Mouse (Mus musculus) heart, postnatal 14 days (tissue): Measurements from ENCODE around the gene Dync2h1. TPM values are rescaled to one million over a fixed set of nuclear protein-coding genes. Genes with fewer than 3 reads are reported as not detected.
"Not testable (repeated sequence)": the region's sequence is repeated elsewhere in the genome, so short reads cannot be mapped to it uniquely, and the experiment has no call there.

Experiments
- DNase-seq, 2 experiments: peaks; one replicate each; pipeline ENCODE4 v3.0.0; 2021 to 2022
- intact Hi-C: fragments of 180-260 bp; cut with DNase I; formaldehyde crosslinking; loops from one replicate; pipeline ENCODE4 v1.15.1; 2025
- total RNA-seq, 2 experiments: library from RNA; stranded (reverse); gene quantifications; 2 replicates each; pipeline ENCODE4 v1.2.3; 2021

Gene Dync2h1
- total RNA-seq, 2 experiments from 2014 or later = 3.8 TPM

DNA sequence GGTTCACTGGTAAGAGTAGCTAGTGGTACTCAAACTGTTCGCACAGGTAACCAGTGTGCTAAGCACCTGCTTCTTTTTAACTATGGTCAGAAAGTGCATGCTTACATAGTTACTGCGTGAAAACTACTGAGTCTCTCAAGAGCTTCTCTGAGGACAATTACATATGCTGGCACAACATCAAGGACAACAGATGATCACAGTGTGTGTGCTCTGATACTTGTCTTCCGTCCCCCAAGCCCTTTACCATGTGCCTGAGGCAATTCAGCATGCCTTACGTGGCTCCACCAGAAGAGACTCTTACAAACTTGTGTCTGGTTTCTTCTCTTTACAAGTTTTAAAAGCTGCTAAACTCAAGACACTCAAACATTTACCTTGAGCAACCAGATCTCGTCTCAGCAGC is 143.0 kb downstream of the Dync2h1 start:
- intact Hi-C loops = no loop called here
- no peak for DNase-seq

DNA sequence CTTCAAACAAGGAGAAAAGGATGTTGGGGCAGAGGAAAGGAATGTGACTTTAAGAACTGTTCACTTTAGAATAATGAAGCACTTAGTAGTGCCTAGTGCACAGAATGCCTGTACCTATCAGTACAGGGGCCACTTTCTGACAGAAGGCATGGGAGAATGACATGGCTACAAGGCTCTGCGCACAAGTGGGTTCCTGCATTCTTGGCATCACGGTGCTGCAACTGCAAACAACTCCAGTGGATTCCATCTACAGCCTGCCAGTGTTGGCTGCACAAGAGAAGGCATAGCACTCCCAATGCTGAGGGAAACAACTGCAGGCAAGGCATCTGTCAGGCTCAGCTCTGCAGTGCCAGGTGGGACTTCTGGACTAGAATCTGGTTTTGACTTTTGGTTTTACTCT is 151.7 kb downstream of the Dync2h1 start:
- intact Hi-C loops = no loop called here
- peak in 1 of 2 experiments; percentile 2 for DNase-seq

DNA sequence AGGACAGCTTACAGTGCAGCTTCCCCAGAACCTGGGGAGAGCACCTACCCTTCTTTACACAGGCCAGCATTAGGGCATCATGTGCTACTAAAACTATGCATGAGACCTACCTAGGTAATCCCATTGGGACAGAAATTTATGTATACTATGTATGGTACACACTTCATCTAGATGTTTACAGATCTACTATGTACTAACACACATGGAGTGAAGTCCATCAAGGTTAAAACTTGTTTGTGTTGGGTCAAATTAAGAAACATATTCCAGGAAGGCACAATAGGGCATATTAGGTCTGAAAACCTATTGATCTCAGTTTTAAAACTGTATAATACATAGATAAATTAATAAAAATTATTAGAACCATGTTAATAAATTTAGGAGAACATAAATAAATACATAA is 168.6 kb downstream of the Dync2h1 start:
- intact Hi-C loops = no loop called here
- no peak for DNase-seq

DNA sequence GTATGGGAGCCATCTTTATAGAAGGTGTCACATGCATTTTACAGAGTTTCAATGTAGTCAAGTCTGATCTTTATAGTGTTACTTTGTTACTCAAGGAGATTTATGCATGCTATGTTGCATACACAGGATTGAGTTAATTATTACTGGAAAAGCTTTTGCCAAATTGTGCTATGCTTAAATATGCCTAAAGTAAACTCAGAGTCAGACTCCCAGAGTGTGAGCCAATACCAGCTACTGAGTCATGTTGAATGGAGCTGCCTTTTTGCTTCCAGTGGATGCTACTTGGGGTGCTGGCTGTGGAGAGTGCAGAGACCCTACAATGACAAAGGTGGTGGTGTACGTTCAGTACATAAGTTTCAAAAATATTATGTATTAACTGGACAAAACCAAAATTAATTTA is 169.5 kb downstream of the Dync2h1 start:
- intact Hi-C loops = no loop called here
- DNase-seq = no peak

DNA sequence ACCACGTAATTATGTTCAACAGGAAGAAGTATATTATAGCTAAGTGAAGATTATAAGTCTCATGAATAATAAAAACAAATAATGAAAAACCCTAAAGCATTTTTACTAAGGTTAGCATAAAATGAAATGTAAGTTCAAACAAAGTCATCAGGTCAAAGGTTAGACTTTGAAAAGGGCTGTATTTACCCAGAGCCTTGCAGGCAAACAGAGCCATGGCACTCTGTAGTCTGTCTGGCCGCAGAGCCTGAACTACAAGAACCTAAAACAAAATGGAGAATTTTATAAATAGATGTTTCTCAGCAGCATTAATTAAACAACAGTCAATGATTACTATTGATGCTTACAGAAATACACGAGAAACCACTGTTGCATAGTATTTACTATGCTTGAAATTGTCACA is 174.5 kb downstream of the Dync2h1 start:
- no peak for DNase-seq
- intact Hi-C loops = no loop called here

DNA sequence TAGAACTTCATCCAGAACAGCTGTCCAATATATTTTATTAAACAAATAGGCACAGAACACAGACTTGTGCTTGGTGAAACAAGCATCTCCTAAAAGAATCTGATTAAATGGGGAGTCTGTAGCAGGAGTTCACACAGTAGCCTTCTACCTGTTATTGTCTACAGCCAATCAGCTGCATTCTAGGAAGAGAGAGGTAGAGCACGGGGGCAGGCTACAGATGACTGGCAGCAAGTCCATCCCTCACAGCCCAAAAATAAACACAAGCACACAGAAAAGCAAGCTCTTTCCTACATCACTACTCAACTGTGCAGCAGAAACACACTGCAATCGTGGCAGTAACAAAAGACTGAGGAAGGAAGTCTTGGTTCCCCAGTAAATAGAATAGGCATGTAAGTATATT is 189.4 kb downstream of the Dync2h1 start:
- DNase-seq = no peak
- intact Hi-C loops = no loop called here

DNA sequence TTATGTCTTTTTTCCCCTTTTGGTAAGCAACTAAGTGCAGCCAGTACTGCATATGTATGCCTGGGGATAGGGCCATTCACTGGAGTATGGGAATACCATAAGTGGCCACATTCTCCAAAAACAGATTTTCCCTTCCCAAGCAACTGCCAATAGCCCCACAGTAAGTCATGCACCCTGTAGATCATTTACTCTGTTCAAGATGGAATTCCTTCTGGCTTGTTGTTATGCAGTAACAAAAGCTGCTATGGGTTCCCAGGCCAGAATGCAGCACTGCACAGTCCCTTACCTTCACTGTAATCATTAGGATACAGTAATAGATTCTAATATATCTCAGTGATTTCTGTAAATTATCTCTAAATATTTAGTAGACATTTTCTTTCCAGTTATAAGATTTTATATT is 190.0 kb downstream of the Dync2h1 start:
- intact Hi-C loops = no loop called here
- DNase-seq = no peak

DNA sequence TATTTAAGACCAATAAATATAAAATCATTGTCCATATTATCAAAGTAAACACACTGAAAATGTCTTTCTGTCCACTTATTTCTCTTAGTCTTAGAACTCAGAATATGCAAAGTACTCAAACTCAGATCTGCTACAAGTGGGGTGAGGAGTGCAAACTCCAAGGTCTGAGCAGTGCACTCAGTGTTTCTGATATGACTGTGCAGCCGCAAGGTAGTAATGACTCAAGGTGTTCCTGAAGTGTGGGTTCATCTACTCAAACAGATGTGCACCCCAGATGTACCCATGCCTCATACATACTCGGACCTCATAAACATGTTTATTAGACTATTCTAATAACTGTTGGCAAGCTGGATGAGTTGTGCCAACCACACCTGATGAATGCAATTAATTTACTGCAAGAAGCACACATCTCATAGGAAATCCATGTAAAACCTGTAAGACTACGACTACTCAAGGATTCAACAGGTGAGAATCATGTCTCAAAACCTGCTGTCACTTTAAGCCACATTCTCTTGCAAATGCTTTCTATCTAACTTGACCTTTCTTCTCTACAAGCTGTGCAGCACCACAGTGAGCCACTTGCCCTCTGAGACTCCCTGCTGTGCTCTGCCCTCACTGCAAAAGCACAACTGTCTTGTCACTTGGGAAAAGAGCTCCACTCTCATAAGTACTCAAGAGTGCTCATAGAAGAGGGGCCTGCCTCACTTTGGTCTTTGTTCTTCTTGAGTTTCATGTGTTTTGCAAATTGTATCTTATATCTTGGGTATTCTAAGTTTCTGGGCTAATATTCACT is 195.2 kb downstream of the Dync2h1 start:
- DNase-seq = no peak
- intact Hi-C loops = no loop called here

DNA sequence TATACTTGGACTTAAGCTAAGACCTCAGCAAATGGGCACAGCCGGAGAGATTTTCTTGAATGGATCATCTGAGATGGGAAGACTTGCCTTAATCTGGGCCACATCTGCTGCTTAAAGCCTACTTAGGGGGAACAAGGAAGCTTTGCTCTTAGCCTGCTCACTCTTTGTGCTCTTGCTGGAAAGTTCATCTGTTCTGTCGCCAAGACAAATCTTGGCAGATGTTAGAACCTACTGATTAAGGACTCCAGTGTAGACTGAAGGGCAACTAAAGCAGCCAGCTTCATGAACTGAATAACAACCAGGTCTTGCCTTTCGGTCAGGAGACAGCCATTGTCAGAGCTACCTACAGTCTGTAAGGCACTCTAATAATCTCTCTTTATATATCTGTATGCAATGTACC is 198.1 kb downstream of the Dync2h1 start:
- intact Hi-C loops = no loop called here
- DNase-seq = no peak

DNA sequence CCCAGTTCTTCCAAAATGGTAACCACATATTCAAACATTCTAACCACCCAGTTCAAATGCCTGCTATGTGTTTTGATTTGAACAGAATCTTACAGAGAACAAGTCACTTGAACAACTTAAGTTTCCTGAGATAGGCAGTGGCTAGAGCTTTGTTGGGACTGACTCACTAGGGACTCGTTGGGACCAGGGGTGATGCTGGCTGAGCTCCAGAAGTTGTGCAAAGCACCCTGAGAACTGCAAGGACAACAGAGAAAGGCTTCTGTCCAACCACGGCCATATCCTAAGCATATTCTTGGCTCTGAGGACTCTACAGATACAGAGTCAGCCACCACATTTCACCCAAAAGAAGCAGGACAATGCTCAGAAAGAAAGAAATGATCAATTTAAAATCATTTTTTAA is 215.1 kb downstream of the Dync2h1 start:
- peak; percentile 4 to 7 for DNase-seq
- intact Hi-C loops = no loop called here

DNA sequence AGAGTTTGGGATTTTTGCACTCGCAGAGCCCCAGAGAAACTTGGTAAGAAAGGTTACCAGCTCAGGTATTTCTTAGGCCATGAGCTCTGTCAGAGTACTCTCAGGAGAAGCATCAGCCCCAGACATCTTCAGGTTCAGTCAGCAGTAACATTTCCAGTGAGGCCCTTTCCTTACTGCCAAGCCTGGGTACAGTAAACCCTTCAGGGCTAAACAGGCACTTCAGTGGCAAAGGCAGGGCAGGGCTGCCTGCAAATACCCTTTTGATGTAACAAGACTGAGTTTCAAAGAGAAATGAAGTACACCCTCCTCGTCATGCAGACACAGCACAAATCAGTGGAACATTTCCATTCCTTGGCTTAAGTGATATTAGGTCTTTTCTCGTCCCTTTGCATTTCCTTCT is 219.2 kb downstream of the Dync2h1 start:
- no peak for DNase-seq
- intact Hi-C loops = no loop called here

DNA sequence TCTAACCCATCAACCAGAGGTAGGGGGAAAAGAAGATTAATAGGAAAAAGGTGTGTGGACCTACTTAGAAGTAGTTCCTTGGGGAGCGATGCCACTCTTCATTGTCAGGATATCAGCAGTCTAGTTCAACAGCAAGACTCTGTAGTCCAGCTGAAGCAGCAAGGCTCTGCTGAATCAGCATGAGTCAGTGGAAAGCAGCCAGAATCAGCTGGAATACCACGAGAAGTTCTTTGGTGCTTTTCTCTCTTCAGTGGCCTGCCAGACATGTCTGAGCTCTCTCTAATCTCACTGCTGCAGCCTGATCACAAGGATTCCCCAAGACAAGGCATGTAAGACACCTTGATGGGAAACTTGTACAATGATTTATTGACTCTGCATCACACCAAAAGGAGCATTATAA is 225.9 kb downstream of the Dync2h1 start:
- DNase-seq = no peak
- intact Hi-C loops = no loop called here

DNA sequence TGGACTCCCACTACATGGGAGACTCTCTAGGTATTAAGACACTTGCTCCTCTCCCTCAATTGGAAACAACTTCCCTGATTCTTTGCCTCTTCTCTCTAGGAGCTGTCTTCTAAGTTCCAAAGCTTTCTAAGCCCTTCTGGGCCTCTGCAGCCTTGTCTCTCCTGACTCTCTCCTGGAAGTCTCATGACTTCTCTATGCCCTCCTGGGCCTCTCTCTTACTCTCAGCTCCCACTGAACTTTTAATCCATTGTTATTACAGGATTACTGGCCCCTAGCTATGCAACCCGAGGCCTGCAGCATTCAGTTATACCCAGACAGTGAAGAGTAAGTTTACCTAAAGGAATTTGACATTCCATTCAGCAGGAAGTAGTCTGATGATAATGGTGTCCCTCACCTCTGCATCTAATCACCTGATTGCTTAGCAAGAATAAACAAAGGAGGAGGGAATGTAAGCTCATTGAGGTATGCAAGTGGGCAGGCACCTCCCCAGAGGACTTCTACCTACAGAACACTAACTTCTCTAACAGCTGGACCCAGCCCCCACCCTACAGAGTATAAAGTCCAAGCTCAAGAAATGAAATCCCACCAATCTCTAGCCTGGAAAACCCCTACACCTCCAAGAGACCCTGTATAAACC is 256.7 kb downstream of the Dync2h1 start:
- intact Hi-C loops = no loop called here

DNA sequence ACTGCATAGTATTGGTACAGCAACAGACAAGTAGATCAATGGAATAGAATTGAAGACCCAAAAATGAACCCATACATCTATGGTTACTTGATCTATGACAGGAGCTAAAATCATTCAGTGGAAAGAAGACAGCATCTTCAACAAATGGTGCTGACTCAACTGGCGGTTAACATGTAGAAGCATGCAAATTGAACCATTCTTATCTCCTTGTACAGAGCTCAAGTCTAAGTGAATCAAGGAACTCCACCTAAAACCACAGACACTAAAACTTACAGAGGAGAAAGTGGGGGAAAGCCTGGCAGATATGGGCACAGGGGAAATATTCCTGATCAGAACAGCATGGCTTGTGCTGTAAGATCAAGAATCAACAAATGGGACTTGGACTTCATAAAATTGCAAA is 270.8 kb downstream of the Dync2h1 start:
- DNase-seq = no peak
- intact Hi-C loops = no loop called here

More for the DNA sequence above, 256.7 kb downstream of the Dync2h1 start:
- no peak for DNase-seq

DNA sequence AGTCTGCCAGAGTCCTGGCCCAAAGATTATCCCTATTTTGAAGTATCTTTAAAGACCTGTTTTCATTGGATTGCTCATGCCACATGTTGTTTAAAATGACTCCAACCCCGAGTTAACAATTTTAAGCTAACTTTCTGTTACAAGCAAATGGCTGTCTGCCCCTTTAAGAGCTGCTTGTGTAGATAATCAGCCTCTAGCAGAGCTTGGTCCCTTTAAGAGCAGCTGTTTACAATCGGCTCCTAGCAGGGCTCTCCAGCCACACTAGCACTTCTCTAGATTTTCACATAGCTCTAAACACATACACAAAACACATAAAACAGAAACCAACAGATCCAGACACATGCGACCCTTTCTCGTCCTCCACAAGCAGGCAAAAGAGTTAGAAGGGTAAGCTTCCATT is 273.7 kb downstream of the Dync2h1 start:
- DNase-seq, intact Hi-C loops: not testable (repeated sequence)

DNA sequence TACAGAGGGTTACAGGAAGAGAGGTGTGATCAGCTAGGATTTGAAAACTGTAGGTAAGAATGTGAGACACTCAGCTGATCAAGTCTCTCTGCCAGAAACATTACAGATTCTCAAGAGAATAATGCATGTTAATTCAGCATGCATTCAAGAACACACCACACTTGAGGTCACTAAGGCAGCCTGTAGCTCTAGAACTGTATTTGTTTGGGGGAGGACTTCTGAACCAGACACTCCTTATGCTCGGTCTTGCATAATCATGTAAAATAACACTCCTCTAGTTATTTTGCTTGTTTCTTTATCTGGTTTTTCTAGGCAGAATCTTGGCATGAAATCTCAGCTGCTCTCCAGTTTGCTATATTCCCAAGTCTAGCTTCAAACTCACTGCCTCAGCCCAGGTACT is 282.6 kb downstream of the Dync2h1 start:
- no peak for DNase-seq
- intact Hi-C loops = no loop called here

DNA sequence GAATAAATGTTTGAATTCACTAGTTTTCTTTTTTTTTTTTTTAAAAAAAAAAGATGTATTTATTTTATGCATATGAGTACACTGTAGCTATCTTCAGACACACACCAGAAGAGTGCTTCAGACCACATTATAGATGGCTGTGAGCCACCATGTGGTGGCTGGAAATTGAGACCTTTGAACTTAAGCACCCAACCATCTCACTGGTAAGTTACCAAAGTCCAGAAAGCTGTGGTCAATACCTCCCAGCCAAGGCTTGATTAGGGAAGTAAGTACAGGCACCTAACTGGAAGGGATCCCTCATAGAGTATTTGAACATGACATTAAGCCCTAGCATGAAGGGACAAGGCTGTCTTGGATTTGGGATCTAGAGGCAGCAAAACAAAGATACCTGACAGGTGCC is 292.9 kb downstream of the Dync2h1 start:
- no peak for DNase-seq
- intact Hi-C loops = no loop called here

DNA sequence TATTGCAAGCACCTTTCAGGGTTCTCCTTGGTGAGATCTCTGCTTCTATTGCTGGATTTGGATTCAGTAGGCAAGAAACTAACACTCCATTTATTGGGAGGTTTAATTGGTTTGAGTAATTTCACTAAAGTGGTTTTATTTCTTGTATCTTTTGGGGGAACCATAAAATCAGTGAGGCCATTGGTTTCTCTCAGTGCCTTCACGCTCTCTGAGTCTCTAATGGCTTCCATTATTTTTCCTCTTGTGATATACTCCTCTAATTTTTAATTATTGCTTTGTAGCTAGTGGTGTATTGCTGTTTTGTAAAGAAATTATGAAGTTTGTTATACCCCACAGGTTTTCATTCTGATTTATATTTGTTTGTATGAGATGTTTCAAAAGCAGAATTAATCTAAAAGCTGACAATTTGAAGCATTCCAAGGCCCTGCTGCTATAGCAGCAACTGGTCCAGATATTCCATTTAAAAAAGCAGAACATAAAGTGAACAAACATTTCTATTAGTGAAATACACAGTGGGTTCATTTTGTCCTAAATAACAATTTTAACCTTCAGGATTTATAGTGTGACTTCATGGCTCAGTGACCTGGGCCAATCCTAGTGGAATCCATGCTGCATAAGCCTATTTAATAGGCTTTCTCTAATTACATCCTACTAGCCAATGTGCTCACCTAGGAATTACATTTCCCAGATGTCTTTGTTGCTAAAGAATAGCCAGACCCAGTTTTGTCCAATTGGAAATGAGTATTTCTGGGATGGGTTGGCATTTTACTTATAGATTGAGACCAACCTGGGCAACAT is 302.9 kb downstream of the Dync2h1 start:
- DNase-seq = no peak
- intact Hi-C loops = no loop called here
